Mouse (Mus musculus): Measurements from ENCODE around the gene Tent5c.

DNA sequence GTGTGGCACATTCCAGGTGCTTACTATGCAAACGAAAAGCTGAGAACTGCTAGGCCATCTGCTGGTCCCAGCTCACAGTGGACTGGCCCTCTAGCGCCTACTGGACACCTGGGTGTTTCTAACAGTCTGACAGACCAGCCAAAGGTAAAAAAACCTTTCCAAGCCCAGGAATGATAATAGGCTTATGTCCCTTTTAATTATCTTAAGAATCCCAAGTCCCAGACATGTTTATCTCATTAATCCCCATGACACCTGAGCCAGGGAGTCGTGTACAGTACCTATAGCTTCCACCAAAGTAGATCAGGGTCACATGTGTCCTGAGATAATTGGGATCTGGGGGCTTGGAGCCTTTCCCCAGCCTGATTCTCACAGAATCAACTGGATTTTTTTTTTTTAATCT is 7.0 kb upstream of the Tent5c start:
- TF ChIP-seq E2F4 (IDR thresholded peaks at IDR 0.05; ENCODE audit: insufficient read depth) (no peak), USF1 (IDR thresholded peaks at IDR 0.05; ENCODE audit: low read depth) (no peak), MYOD1 (IDR thresholded peaks at IDR 0.05; ENCODE audit: control insufficient read depth in 1 of 3, insufficient read length in 2 of 3, low read depth in 2 of 3) (no peak), POLR2A (IDR thresholded peaks at IDR 0.05; ENCODE audit: insufficient read length, low read depth) (no peak), POLR2AphosphoS2 (IDR thresholded peaks at IDR 0.05; ENCODE audit: insufficient read length, low read depth) (no peak), MAX (IDR thresholded peaks at IDR 0.05; ENCODE audit: low read depth) (no peak), SRF (IDR thresholded peaks at IDR 0.05; ENCODE audit: control insufficient read depth, insufficient read length, low read depth) (no peak), REST (IDR thresholded peaks at IDR 0.05; ENCODE audit: insufficient read depth, insufficient read length) (no peak), TCF12 (IDR thresholded peaks at IDR 0.05; ENCODE audit: insufficient read depth, poor library complexity, severe bottlenecking) (no peak)
